Mouse (Mus musculus) C2C12 (cell line): ENCODE measurements around the gene Gmppb.

Experiments
- CTCF ChIP-seq: IDR thresholded peaks from one replicate; pipeline ENCODE4 v1.5.1; 2011; ENCODE audit not compliant: control insufficient read depth, insufficient read depth, insufficient read length
- MAX ChIP-seq: IDR thresholded peaks from one replicate; pipeline ENCODE4 v1.6.1; 2011; ENCODE audit warnings: mild to moderate bottlenecking, control low read depth
- USF1 ChIP-seq: IDR thresholded peaks from one replicate; pipeline ENCODE4 v1.6.1; 2011; ENCODE audit warnings: low read depth, mild to moderate bottlenecking, control low read depth, moderate library complexity

- TF ChIP-seq CTCF (no peak), MAX (no peak), USF1 (no peak)
Observed at GRCm38 (mm10) chr9:108090611-108091120, 41.6 kb downstream of the Gmppb start.
